Mouse (Mus musculus) layer of hippocampus, adult 11-12 months (tissue): ENCODE results near the gene Tlk1.
"Not testable (repeated sequence)": the region's sequence is repeated elsewhere in the genome, so short reads cannot be mapped to it uniquely, and the experiment has no call there.

Source experiments
- DNase-seq: peaks from one replicate; pipeline ENCODE4 v3.0.0; 2022; ENCODE audit warnings: low spot score

Gene Tlk1

GRCm38 (mm10) chr2:70833261-70833660 lies 7.7 kb upstream of the Tlk1 start:
- DNase-seq = no peak

GRCm38 (mm10) chr2:70831709-70832350 lies 6.3 kb upstream of the Tlk1 start:
- no peak for DNase-seq

GRCm38 (mm10) chr2:70830683-70831082 lies 5.2 kb upstream of the Tlk1 start:
- DNase-seq = no peak

GRCm38 (mm10) chr2:70829946-70830610 lies 4.5 kb upstream of the Tlk1 start:
- DNase-seq = no peak

- no peak for DNase-seq
Measured at GRCm38 (mm10) chr2:70827780-70828179, 2.3 kb upstream of the Tlk1 start.

- no peak for DNase-seq
Measured at GRCm38 (mm10) chr2:70826436-70827230, 1.1 kb upstream of the Tlk1 start.

- DNase-seq = peak; percentile 79
Measured at GRCm38 (mm10) chr2:70824838-70825370, 624 bp downstream of the Tlk1 start.

GRCm38 (mm10) chr2:70823926-70824800 lies 1.4 kb downstream of the Tlk1 start:
- no peak for DNase-seq

- DNase-seq = no peak
Measured at GRCm38 (mm10) chr2:70823434-70823833, 2.1 kb downstream of the Tlk1 start.

- no peak for DNase-seq
Measured at GRCm38 (mm10) chr2:70816939-70817338, 8.6 kb downstream of the Tlk1 start.

GRCm38 (mm10) chr2:70816016-70816415 lies 9.5 kb downstream of the Tlk1 start:
- no peak for DNase-seq

- DNase-seq = no peak
Measured at GRCm38 (mm10) chr2:70813608-70814007, 11.9 kb downstream of the Tlk1 start.

GRCm38 (mm10) chr2:70811476-70811875 lies 14.1 kb downstream of the Tlk1 start:
- no peak for DNase-seq

GRCm38 (mm10) chr2:70809921-70810320 lies 15.6 kb downstream of the Tlk1 start:
- DNase-seq = no peak

- DNase-seq = no peak
Measured at GRCm38 (mm10) chr2:70808681-70809080, 16.8 kb downstream of the Tlk1 start.

GRCm38 (mm10) chr2:70807678-70808077 lies 17.9 kb downstream of the Tlk1 start:
- not testable (repeated sequence) for DNase-seq

- DNase-seq = no peak
Measured at GRCm38 (mm10) chr2:70806020-70806419, 19.5 kb downstream of the Tlk1 start.

- DNase-seq = not testable (repeated sequence)
Measured at GRCm38 (mm10) chr2:70803696-70804095, 21.8 kb downstream of the Tlk1 start.

- DNase-seq = no peak
Measured at GRCm38 (mm10) chr2:70802658-70803057, 22.9 kb downstream of the Tlk1 start.

- no peak for DNase-seq
Measured at GRCm38 (mm10) chr2:70801543-70801942, 24.0 kb downstream of the Tlk1 start.

GRCm38 (mm10) chr2:70800396-70800795 lies 25.1 kb downstream of the Tlk1 start:
- no peak for DNase-seq

GRCm38 (mm10) chr2:70793276-70793675 lies 32.3 kb downstream of the Tlk1 start:
- no peak for DNase-seq
